Mouse (Mus musculus): ENCODE results near the gene Arl3. TPM values are rescaled to one million over a fixed set of nuclear protein-coding genes. Genes with fewer than 3 reads are reported as not detected.
A peak's percentile ranks its signal among the peaks of the same experiment; 100 is the strongest.

Gene Arl3
- polyA plus RNA-seq, 1 experiment from 2014 or later: 83.7 TPM

GRCm38 (mm10) chr19:46527632-46528528 is 45.1 kb downstream of the Arl3 start:
- Histone ChIP-seq H3K4me3 (ENCODE audit: low read depth, low read length) (peak overlapping the region; percentile 21), H3K27me3 (replicated peaks; ENCODE audit: control insufficient read depth, insufficient read depth, low read length) (no peaks in the 10 kb centered on the region), H3K27ac (replicated peaks; ENCODE audit: low read depth, low read length) (peak overlapping the region; percentile 64), H3K9me3 (ENCODE audit: control insufficient read depth, low read length) (no peaks in the 10 kb centered on the region), H3K9ac (ENCODE audit: low read depth, low read length) (peak overlapping the region; percentile 10), H3K36me3 (ENCODE audit: control insufficient read depth, insufficient read depth, low read length) (no peaks in the 10 kb centered on the region), H3K4me1 (ENCODE audit: control insufficient read depth, insufficient read depth, low read length) (peaks cover 87% of the 10 kb centered on the region), H3K4me2 (ENCODE audit: low read depth, low read length) (peak overlapping the region; percentile 49)
- DNase-seq (ENCODE audit: low spot score) (no peak), ATAC-seq (ENCODE audit: low read depth) (no peak)
- 17% methylated on average over 17 of the region's 17 CpGs for WGBS

GRCm38 (mm10) chr19:46525691-46526631 is 47.0 kb downstream of the Arl3 start:
- no peaks in the 10 kb centered on the region for H3K27me3 ChIP-seq (replicated peaks; ENCODE audit: control insufficient read depth, insufficient read depth, low read length)
- H3K4me2 ChIP-seq (ENCODE audit: low read depth, low read length): no peak overlapping the region
- peak overlapping the region; percentile 24; the same call in 1 of the 2 replicates for H3K27ac ChIP-seq (replicated peaks; ENCODE audit: low read depth, low read length)
- H3K4me3 ChIP-seq (ENCODE audit: low read depth, low read length): no peak overlapping the region
- peak; percentile 27 for DNase-seq (ENCODE audit: low spot score)
- no peaks in the 10 kb centered on the region for H3K9me3 ChIP-seq (ENCODE audit: control insufficient read depth, low read length)
- no peak overlapping the region for H3K9ac ChIP-seq (ENCODE audit: low read depth, low read length)
- no peak for ATAC-seq (ENCODE audit: low read depth)
- H3K4me1 ChIP-seq (ENCODE audit: control insufficient read depth, insufficient read depth, low read length): peaks cover 76% of the 10 kb centered on the region
- no peaks in the 10 kb centered on the region for H3K36me3 ChIP-seq (ENCODE audit: control insufficient read depth, insufficient read depth, low read length)
- WGBS: 35% methylated on average over 10 of the region's 10 CpGs

GRCm38 (mm10) chr19:46524601-46525321 is 48.2 kb downstream of the Arl3 start:
- no peak for ATAC-seq (ENCODE audit: low read depth)
- peak overlapping the region; percentile 19 for H3K9ac ChIP-seq (ENCODE audit: low read depth, low read length)
- H3K4me3 ChIP-seq (ENCODE audit: low read depth, low read length): no peak overlapping the region
- WGBS: 37% methylated on average over 14 of the region's 14 CpGs
- H3K9me3 ChIP-seq (ENCODE audit: control insufficient read depth, low read length): no peaks in the 10 kb centered on the region
- H3K4me1 ChIP-seq (ENCODE audit: control insufficient read depth, insufficient read depth, low read length): peaks cover 65% of the 10 kb centered on the region
- H3K27me3 ChIP-seq (replicated peaks; ENCODE audit: control insufficient read depth, insufficient read depth, low read length): no peaks in the 10 kb centered on the region
- peak; percentile 72 for DNase-seq (ENCODE audit: low spot score)
- peak overlapping the region; percentile 58 for H3K4me2 ChIP-seq (ENCODE audit: low read depth, low read length)
- no peaks in the 10 kb centered on the region for H3K36me3 ChIP-seq (ENCODE audit: control insufficient read depth, insufficient read depth, low read length)
- peak overlapping the region; percentile 69 for H3K27ac ChIP-seq (replicated peaks; ENCODE audit: low read depth, low read length)

GRCm38 (mm10) chr19:46524152-46524544 is 48.9 kb downstream of the Arl3 start:
- peak overlapping the region; percentile 19 for H3K9ac ChIP-seq (ENCODE audit: low read depth, low read length)
- H3K27me3 ChIP-seq (replicated peaks; ENCODE audit: control insufficient read depth, insufficient read depth, low read length): no peaks in the 10 kb centered on the region
- 15% methylated on average over 6 of the region's 6 CpGs for WGBS
- no peaks in the 10 kb centered on the region for H3K9me3 ChIP-seq (ENCODE audit: control insufficient read depth, low read length)
- H3K36me3 ChIP-seq (ENCODE audit: control insufficient read depth, insufficient read depth, low read length): no peaks in the 10 kb centered on the region
- peak overlapping the region; percentile 69 for H3K27ac ChIP-seq (replicated peaks; ENCODE audit: low read depth, low read length)
- DNase-seq (ENCODE audit: low spot score): no peak
- peak overlapping the region; percentile 24 for H3K4me3 ChIP-seq (ENCODE audit: low read depth, low read length)
- H3K4me1 ChIP-seq (ENCODE audit: control insufficient read depth, insufficient read depth, low read length): peaks cover 61% of the 10 kb centered on the region
- ATAC-seq (ENCODE audit: low read depth): no peak
- peak overlapping the region; percentile 58 for H3K4me2 ChIP-seq (ENCODE audit: low read depth, low read length)

- ATAC-seq (ENCODE audit: low read depth) (peak; percentile 91), DNase-seq (ENCODE audit: low spot score) (peak; percentile 95)
- peak overlapping the region; percentile 69 for H3K27ac ChIP-seq (replicated peaks; ENCODE audit: low read depth, low read length)
- WGBS: under 1% methylated on average over 19 of the region's 20 CpGs
- no peaks in the 10 kb centered on the region for H3K27me3 ChIP-seq (replicated peaks; ENCODE audit: control insufficient read depth, insufficient read depth, low read length)
- H3K9ac ChIP-seq (ENCODE audit: low read depth, low read length): peak overlapping the region; percentile 19
- H3K4me2 ChIP-seq (ENCODE audit: low read depth, low read length): peak overlapping the region; percentile 58
- H3K36me3 ChIP-seq (ENCODE audit: control insufficient read depth, insufficient read depth, low read length): no peaks in the 10 kb centered on the region
- H3K4me1 ChIP-seq (ENCODE audit: control insufficient read depth, insufficient read depth, low read length): peaks cover 60% of the 10 kb centered on the region
- no peaks in the 10 kb centered on the region for H3K9me3 ChIP-seq (ENCODE audit: control insufficient read depth, low read length)
- peak overlapping the region; percentile 24 for H3K4me3 ChIP-seq (ENCODE audit: low read depth, low read length)
Measured at GRCm38 (mm10) chr19:46523480-46524151, 49.4 kb downstream of the Arl3 start.

GRCm38 (mm10) chr19:46523131-46523479 is 49.9 kb downstream of the Arl3 start:
- no peaks in the 10 kb centered on the region for H3K9me3 ChIP-seq (ENCODE audit: control insufficient read depth, low read length)
- H3K27ac ChIP-seq (replicated peaks; ENCODE audit: low read depth, low read length): peak overlapping the region; percentile 69
- no peak for ATAC-seq (ENCODE audit: low read depth)
- H3K4me3 ChIP-seq (ENCODE audit: low read depth, low read length): no peak overlapping the region
- peaks cover 60% of the 10 kb centered on the region for H3K4me1 ChIP-seq (ENCODE audit: control insufficient read depth, insufficient read depth, low read length)
- DNase-seq (ENCODE audit: low spot score): peak; percentile 25
- H3K27me3 ChIP-seq (replicated peaks; ENCODE audit: control insufficient read depth, insufficient read depth, low read length): no peaks in the 10 kb centered on the region
- H3K36me3 ChIP-seq (ENCODE audit: control insufficient read depth, insufficient read depth, low read length): no peaks in the 10 kb centered on the region
- H3K4me2 ChIP-seq (ENCODE audit: low read depth, low read length): peak overlapping the region; percentile 58
- H3K9ac ChIP-seq (ENCODE audit: low read depth, low read length): peak overlapping the region; percentile 19

GRCm38 (mm10) chr19:46522433-46523044 is 50.5 kb downstream of the Arl3 start:
- Histone ChIP-seq H3K27me3 (replicated peaks; ENCODE audit: control insufficient read depth, insufficient read depth, low read length) (no peaks in the 10 kb centered on the region), H3K9ac (ENCODE audit: low read depth, low read length) (no peak overlapping the region), H3K4me3 (ENCODE audit: low read depth, low read length) (no peak overlapping the region), H3K36me3 (ENCODE audit: control insufficient read depth, insufficient read depth, low read length) (no peaks in the 10 kb centered on the region), H3K4me2 (ENCODE audit: low read depth, low read length) (no peak overlapping the region), H3K27ac (replicated peaks; ENCODE audit: low read depth, low read length) (peak overlapping the region; percentile 55), H3K4me1 (ENCODE audit: control insufficient read depth, insufficient read depth, low read length) (peaks cover 60% of the 10 kb centered on the region), H3K9me3 (ENCODE audit: control insufficient read depth, low read length) (no peaks in the 10 kb centered on the region)
- ATAC-seq (ENCODE audit: low read depth) (no peak), DNase-seq (ENCODE audit: low spot score) (peak; percentile 65)
- 37% methylated on average over 15 of the region's 15 CpGs for WGBS
